Mouse (Mus musculus) hindbrain, embryonic 10.5 days (tissue): Measurements from ENCODE around the gene Retnlb. TPM values are rescaled to one million over a fixed set of nuclear protein-coding genes. Genes with fewer than 3 reads are reported as not detected.
"Not testable (repeated sequence)": the region's sequence is repeated elsewhere in the genome, so short reads cannot be mapped to it uniquely, and the experiment has no call there.

Experiments used
- DNase-seq: peaks from one replicate; pipeline ENCODE4 v3.0.0-alpha.2; 2017; ENCODE audit warnings: low spot score
- H3K27ac ChIP-seq: fragments of 300-500 bp; sonication (generic); 2 replicates; pipeline ENCODE4 v1.5.1; 2016; ENCODE audit warnings: mild to moderate bottlenecking, moderate library complexity
- H3K27me3 ChIP-seq: fragments of 300-500 bp; sonication (generic); 2 replicates; pipeline ENCODE4 v1.6.1; 2016; ENCODE audit warnings: mild to moderate bottlenecking; ENCODE audit not compliant: poor library complexity, insufficient read depth, severe bottlenecking
- H3K36me3 ChIP-seq: fragments of 300-500 bp; sonication (generic); 2 replicates; pipeline ENCODE4 v1.6.1; 2016; ENCODE audit warnings: mild to moderate bottlenecking, moderate library complexity
- H3K4me1 ChIP-seq: fragments of 300-500 bp; sonication (generic); replicated peaks from 2 replicates; pipeline ENCODE4 v1.6.1; 2016; ENCODE audit warnings: mild to moderate bottlenecking
- H3K4me3 ChIP-seq: fragments of 300-500 bp; sonication (generic); 2 replicates; pipeline ENCODE4 v1.5.1; 2016; ENCODE audit warnings: mild to moderate bottlenecking, moderate library complexity
- H3K9me3 ChIP-seq: fragments of 300-500 bp; sonication (generic); 2 replicates; pipeline ENCODE4 v1.6.1; 2016; ENCODE audit warnings: mild to moderate bottlenecking, moderate library complexity
- WGBS: fragments of 180-500 bp; shearing (Covaris S2); methylation state at CpG from one replicate; pipeline ENCODE4 v1.1.7; 2016; 5-methylcytosine and 5-hydroxymethylcytosine counted together
- polyA plus RNA-seq: library from polyadenylated mRNA; unstranded; fragments of >200 nt; fragmentation: Nextera tagmentation; extraction: Ambion mirVana; gene quantifications from 2 replicates; pipeline ENCODE4 v1.2.1, GENCODE M21; 2016

The Retnlb gene
- polyA plus RNA-seq, 1 experiment from 2014 or later: not detected

GRCm38 (mm10) chr16:48818524-48818923 lies 1.9 kb downstream of the Retnlb start:
- H3K27me3 ChIP-seq: no peaks in the 10 kb centered on the region
- no peak overlapping the region for H3K4me3 ChIP-seq
- no peak overlapping the region for H3K27ac ChIP-seq
- no peak for DNase-seq
- 93% methylated on average over 6 of the region's 6 CpGs for WGBS
- no peaks in the 10 kb centered on the region for H3K4me1 ChIP-seq
- H3K9me3 ChIP-seq: no peaks in the 10 kb centered on the region
- H3K36me3 ChIP-seq: no peaks in the 10 kb centered on the region

GRCm38 (mm10) chr16:48826474-48826873 lies 9.8 kb downstream of the Retnlb start:
- Histone ChIP-seq H3K27ac (no peak overlapping the region), H3K9me3 (no peaks in the 10 kb centered on the region)
- 91% methylated on average over 3 of the region's 3 CpGs for WGBS

GRCm38 (mm10) chr16:48827625-48828024 lies 11.0 kb downstream of the Retnlb start:
- no peaks in the 10 kb centered on the region for H3K36me3 ChIP-seq
- no peaks in the 10 kb centered on the region for H3K9me3 ChIP-seq
- no peaks in the 10 kb centered on the region for H3K4me1 ChIP-seq
- no peak overlapping the region for H3K4me3 ChIP-seq
- 61% methylated on average over 1 of the region's 1 CpGs for WGBS
- no peak for DNase-seq
- H3K27ac ChIP-seq: no peak overlapping the region
- H3K27me3 ChIP-seq: no peaks in the 10 kb centered on the region

More at GRCm38 (mm10) chr16:48826474-48826873, 9.8 kb downstream of the Retnlb start:
- DNase-seq: no peak
- H3K4me1 ChIP-seq: no peaks in the 10 kb centered on the region
- H3K4me3 ChIP-seq: no peak overlapping the region
- no peaks in the 10 kb centered on the region for H3K27me3 ChIP-seq
- no peaks in the 10 kb centered on the region for H3K36me3 ChIP-seq

GRCm38 (mm10) chr16:48829060-48829459 lies 12.4 kb downstream of the Retnlb start:
- H3K27ac ChIP-seq: no peak overlapping the region
- H3K4me3 ChIP-seq: no peak overlapping the region
- H3K27me3 ChIP-seq: no peaks in the 10 kb centered on the region
- no peak for DNase-seq
- no peaks in the 10 kb centered on the region for H3K36me3 ChIP-seq
- WGBS: 87% methylated on average over 4 of the region's 4 CpGs
- no peaks in the 10 kb centered on the region for H3K4me1 ChIP-seq
- H3K9me3 ChIP-seq: no peaks in the 10 kb centered on the region

GRCm38 (mm10) chr16:48832055-48832454 lies 15.4 kb downstream of the Retnlb start:
- WGBS: 86% methylated on average over 8 of the region's 8 CpGs
- DNase-seq: no peak
- no peaks in the 10 kb centered on the region for H3K27me3 ChIP-seq
- no peaks in the 10 kb centered on the region for H3K4me1 ChIP-seq
- no peak overlapping the region for H3K4me3 ChIP-seq
- no peaks in the 10 kb centered on the region for H3K9me3 ChIP-seq
- no peaks in the 10 kb centered on the region for H3K36me3 ChIP-seq
- H3K27ac ChIP-seq: no peak overlapping the region

GRCm38 (mm10) chr16:48833626-48834025 lies 17.0 kb downstream of the Retnlb start:
- DNase-seq, H3K4me1 ChIP-seq, H3K27me3 ChIP-seq, H3K4me3 ChIP-seq, H3K36me3 ChIP-seq, H3K27ac ChIP-seq, H3K9me3 ChIP-seq: not testable (repeated sequence)
- WGBS: 63% methylated on average over 1 of the region's 1 CpGs

GRCm38 (mm10) chr16:48842266-48842665 lies 25.6 kb downstream of the Retnlb start, which contains the start of gene Retnla:
Gene Retnla (plus strand): TSS chr16:48842551.
- H3K36me3 ChIP-seq: no peaks in the 10 kb centered on the region
- H3K27me3 ChIP-seq: no peaks in the 10 kb centered on the region
- H3K4me3 ChIP-seq: no peak within 1 kb of the TSS
- DNase-seq: no peak
- WGBS: 87% methylated on average over 3 of the region's 3 CpGs
- H3K27ac ChIP-seq: no peak within 1 kb of the TSS
- H3K9me3 ChIP-seq: no peaks in the 10 kb centered on the region
- no peaks in the 10 kb centered on the region for H3K4me1 ChIP-seq

- Histone ChIP-seq H3K36me3 (no peaks in the 10 kb centered on the region), H3K27me3 (no peaks in the 10 kb centered on the region), H3K27ac (no peak overlapping the region), H3K4me3 (no peak overlapping the region), H3K4me1 (no peaks in the 10 kb centered on the region), H3K9me3 (no peaks in the 10 kb centered on the region)
- WGBS: 89% methylated on average over 4 of the region's 4 CpGs
- DNase-seq: no peak
These were observed 27.2 kb downstream of the Retnlb start for GRCm38 (mm10) chr16:48843671-48844386.

GRCm38 (mm10) chr16:48865004-48865403 lies 48.3 kb downstream of the Retnlb start:
- not testable (repeated sequence) for DNase-seq, H3K27me3 ChIP-seq, H3K27ac ChIP-seq, H3K36me3 ChIP-seq, H3K4me3 ChIP-seq, H3K9me3 ChIP-seq, H3K4me1 ChIP-seq
- WGBS: 91% methylated on average over 1 of the region's 1 CpGs

GRCm38 (mm10) chr16:48867690-48868089 lies 51.0 kb downstream of the Retnlb start:
- WGBS: 84% methylated on average over 2 of the region's 2 CpGs
- Histone ChIP-seq H3K27me3 (no peaks in the 10 kb centered on the region), H3K9me3 (no peaks in the 10 kb centered on the region), H3K36me3 (no peaks in the 10 kb centered on the region), H3K4me3 (no peak overlapping the region), H3K4me1 (no peaks in the 10 kb centered on the region), H3K27ac (no peak overlapping the region)
- no peak for DNase-seq

Other genes with a start within 250 kb of the Retnlb start
- not detected in 2 replicates for gene Trat1, start 44.8 kb upstream of the Retnlb start, polyA plus RNA-seq
- gene Retnla, start 25.7 kb downstream of the Retnlb start, polyA plus RNA-seq: not detected in 2 replicates
- gene Retnlg, start 55.8 kb downstream of the Retnlb start, polyA plus RNA-seq: not detected in 2 replicates
- 25.6 and 33.2 TPM in 2 replicates for gene Dzip3, start 177.3 kb downstream of the Retnlb start, polyA plus RNA-seq
- 32.7 and 43.2 TPM in 2 replicates for gene Cip2a, start 177.3 kb downstream of the Retnlb start, polyA plus RNA-seq
- not detected in 2 replicates for gene Myh15, start 240.6 kb downstream of the Retnlb start, polyA plus RNA-seq